Mouse (Mus musculus): ENCODE data around the gene Trak2. TPM values are rescaled to one million over a fixed set of nuclear protein-coding genes. Genes with fewer than 3 reads are reported as not detected.

The Trak2 gene
- polyA plus RNA-seq, 1 experiment from 2014 or later: 14.1 TPM

- no peak overlapping the region for H3K4me3 ChIP-seq (replicated peaks; ENCODE audit: low read depth, low read length)
These were observed 22.2 kb downstream of the Trak2 start for GRCm38 (mm10) chr1:58950899-58951648.

DNA sequence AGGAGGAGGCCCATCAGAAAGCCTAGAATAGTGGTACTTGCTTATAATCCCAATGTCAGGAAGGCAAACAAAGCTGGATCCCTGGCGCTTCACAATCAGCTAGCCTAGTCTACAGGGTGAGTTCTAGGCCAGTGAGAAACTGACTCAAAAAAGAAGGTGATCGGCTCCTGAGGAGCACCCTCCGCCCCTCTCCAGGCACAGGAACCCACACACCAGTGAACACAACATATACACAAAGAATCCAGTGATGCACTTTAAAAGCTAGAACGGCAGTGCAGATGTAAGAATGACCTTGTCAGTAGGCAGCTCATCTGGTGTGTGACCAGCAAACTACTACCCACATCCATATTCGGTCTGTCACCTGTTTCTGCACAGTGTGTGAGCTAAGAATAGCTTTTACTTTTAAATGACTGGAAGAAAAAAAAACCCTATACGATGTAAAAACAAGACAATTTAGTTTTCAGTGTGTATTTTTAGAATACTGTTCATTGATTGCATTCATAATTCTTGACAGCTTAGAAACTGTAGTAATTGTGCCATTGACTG lies 23.6 kb downstream of the Trak2 start:
- Histone ChIP-seq H3K9me3 (replicated peaks; ENCODE audit: low read length) (no peaks in the 10 kb centered on the region), H3K36me3 (ENCODE audit: insufficient read depth, low read length) (0 out of 2 replicates have a peak, but pooled peaks cover 2% of the 10 kb centered on the region), H3K4me1 (replicated peaks; ENCODE audit: insufficient read depth, low read length) (peaks cover 14% of the 10 kb centered on the region), H3K4me3 (replicated peaks; ENCODE audit: low read depth, low read length) (no peak overlapping the region), H3K4me2 (ENCODE audit: low read length) (no peak overlapping the region), H3K27ac (no peak overlapping the region), H3K9ac (ENCODE audit: low read depth, low read length) (no peak overlapping the region), H3K27me3 (ENCODE audit: insufficient read depth, low read length) (no peaks in the 10 kb centered on the region)
- TF ChIP-seq CTCF (IDR thresholded peaks at IDR 0.05; ENCODE audit: low read depth): no peak
- no peak for DNase-seq (ENCODE audit: low spot score)
- 81% methylated on average over 6 of the region's 6 CpGs for WGBS
- no peak for ATAC-seq (replicated peaks; ENCODE audit: low FRiP score, low read depth)

More at GRCm38 (mm10) chr1:58950899-58951648, 22.2 kb downstream of the Trak2 start:
- WGBS: 15% methylated on average over 8 of the region's 8 CpGs
- TF ChIP-seq CTCF (IDR thresholded peaks at IDR 0.05; ENCODE audit: low read depth): no peak
- H3K36me3 ChIP-seq (ENCODE audit: insufficient read depth, low read length): no peaks in the 10 kb centered on the region
- H3K27ac ChIP-seq: peak overlapping the region; percentile 65
- peaks cover 14% of the 10 kb centered on the region for H3K4me1 ChIP-seq (replicated peaks; ENCODE audit: insufficient read depth, low read length)
- H3K27me3 ChIP-seq (ENCODE audit: insufficient read depth, low read length): no peaks in the 10 kb centered on the region
- ATAC-seq (replicated peaks; ENCODE audit: low FRiP score, low read depth) (peak; percentile 92), DNase-seq (ENCODE audit: low spot score) (peak; percentile 80)
- no peaks in the 10 kb centered on the region for H3K9me3 ChIP-seq (replicated peaks; ENCODE audit: low read length)
- no peak overlapping the region for H3K9ac ChIP-seq (ENCODE audit: low read depth, low read length)
- H3K4me2 ChIP-seq (ENCODE audit: low read length): no peak overlapping the region

GRCm38 (mm10) chr1:58946718-58947117 lies 26.5 kb downstream of the Trak2 start:
- H3K27me3 ChIP-seq (ENCODE audit: insufficient read depth, low read length): no peaks in the 10 kb centered on the region
- no peak overlapping the region for H3K4me2 ChIP-seq (ENCODE audit: low read length)
- H3K9me3 ChIP-seq (replicated peaks; ENCODE audit: low read length): no peaks in the 10 kb centered on the region
- peaks cover 3% of the 10 kb centered on the region; the same call in 1 of the 2 replicates for H3K4me1 ChIP-seq (replicated peaks; ENCODE audit: insufficient read depth, low read length)
- DNase-seq (ENCODE audit: low spot score) (no peak), ATAC-seq (replicated peaks; ENCODE audit: low FRiP score, low read depth) (no peak)
- H3K4me3 ChIP-seq (replicated peaks; ENCODE audit: low read depth, low read length): no peak overlapping the region
- H3K36me3 ChIP-seq (ENCODE audit: insufficient read depth, low read length): 0 out of 2 replicates have a peak, but pooled peaks cover 3% of the 10 kb centered on the region
- H3K9ac ChIP-seq (ENCODE audit: low read depth, low read length): no peak overlapping the region
- H3K27ac ChIP-seq: no peak overlapping the region
- no peak for TF ChIP-seq CTCF (IDR thresholded peaks at IDR 0.05; ENCODE audit: low read depth)
- WGBS: 91% methylated on average over 9 of the region's 9 CpGs

GRCm38 (mm10) chr1:58945960-58946670 lies 27.1 kb downstream of the Trak2 start:
- Histone ChIP-seq H3K27me3 (ENCODE audit: insufficient read depth, low read length) (no peaks in the 10 kb centered on the region), H3K36me3 (ENCODE audit: insufficient read depth, low read length) (0 out of 2 replicates have a peak, but pooled peaks cover 3% of the 10 kb centered on the region), H3K4me2 (ENCODE audit: low read length) (no peak overlapping the region), H3K9ac (ENCODE audit: low read depth, low read length) (no peak overlapping the region), H3K4me3 (replicated peaks; ENCODE audit: low read depth, low read length) (no peak overlapping the region), H3K4me1 (replicated peaks; ENCODE audit: insufficient read depth, low read length) (no peaks in the 10 kb centered on the region), H3K9me3 (replicated peaks; ENCODE audit: low read length) (no peaks in the 10 kb centered on the region), H3K27ac (no peak overlapping the region)
- ATAC-seq (replicated peaks; ENCODE audit: low FRiP score, low read depth): no peak
- no peak for DNase-seq (ENCODE audit: low spot score)
- no peak for TF ChIP-seq CTCF (IDR thresholded peaks at IDR 0.05; ENCODE audit: low read depth)
- WGBS: 80% methylated on average over 7 of the region's 7 CpGs

GRCm38 (mm10) chr1:58945523-58945922 lies 27.7 kb downstream of the Trak2 start:
- H3K36me3 ChIP-seq (ENCODE audit: insufficient read depth, low read length): 0 out of 2 replicates have a peak, but pooled peaks cover 3% of the 10 kb centered on the region
- no peak overlapping the region for H3K9ac ChIP-seq (ENCODE audit: low read depth, low read length)
- H3K27ac ChIP-seq: no peak overlapping the region
- H3K4me2 ChIP-seq (ENCODE audit: low read length): no peak overlapping the region
- DNase-seq (ENCODE audit: low spot score) (no peak), ATAC-seq (replicated peaks; ENCODE audit: low FRiP score, low read depth) (no peak)
- TF ChIP-seq CTCF (IDR thresholded peaks at IDR 0.05; ENCODE audit: low read depth): no peak
- no peaks in the 10 kb centered on the region for H3K4me1 ChIP-seq (replicated peaks; ENCODE audit: insufficient read depth, low read length)
- no peaks in the 10 kb centered on the region for H3K9me3 ChIP-seq (replicated peaks; ENCODE audit: low read length)
- no peaks in the 10 kb centered on the region for H3K27me3 ChIP-seq (ENCODE audit: insufficient read depth, low read length)
- WGBS: 88% methylated on average over 2 of the region's 2 CpGs
- no peak overlapping the region for H3K4me3 ChIP-seq (replicated peaks; ENCODE audit: low read depth, low read length)

GRCm38 (mm10) chr1:58937606-58938099 lies 35.6 kb downstream of the Trak2 start:
- H3K36me3 ChIP-seq (ENCODE audit: insufficient read depth, low read length): no peaks in the 10 kb centered on the region; the same call in 1 of the 2 replicates

More at GRCm38 (mm10) chr1:58937606-58938099, 35.6 kb downstream of the Trak2 start:
- H3K9me3 ChIP-seq (replicated peaks; ENCODE audit: low read length): no peaks in the 10 kb centered on the region
- ATAC-seq (replicated peaks; ENCODE audit: low FRiP score, low read depth) (no peak), DNase-seq (ENCODE audit: low spot score) (no peak)
- H3K4me1 ChIP-seq (replicated peaks; ENCODE audit: insufficient read depth, low read length): no peaks in the 10 kb centered on the region
- no peak overlapping the region for H3K4me2 ChIP-seq (ENCODE audit: low read length)
- WGBS: 92% methylated on average over 9 of the region's 9 CpGs
- H3K9ac ChIP-seq (ENCODE audit: low read depth, low read length): no peak overlapping the region
- H3K27ac ChIP-seq: no peak overlapping the region
- no peak overlapping the region for H3K4me3 ChIP-seq (replicated peaks; ENCODE audit: low read depth, low read length)
- TF ChIP-seq CTCF (IDR thresholded peaks at IDR 0.05; ENCODE audit: low read depth): no peak
- no peaks in the 10 kb centered on the region for H3K27me3 ChIP-seq (ENCODE audit: insufficient read depth, low read length)

Data from kidney, postnatal 0 days (tissue).